Mouse (Mus musculus): Measurements from ENCODE around the gene Tcn2.

The Tcn2 gene

DNA sequence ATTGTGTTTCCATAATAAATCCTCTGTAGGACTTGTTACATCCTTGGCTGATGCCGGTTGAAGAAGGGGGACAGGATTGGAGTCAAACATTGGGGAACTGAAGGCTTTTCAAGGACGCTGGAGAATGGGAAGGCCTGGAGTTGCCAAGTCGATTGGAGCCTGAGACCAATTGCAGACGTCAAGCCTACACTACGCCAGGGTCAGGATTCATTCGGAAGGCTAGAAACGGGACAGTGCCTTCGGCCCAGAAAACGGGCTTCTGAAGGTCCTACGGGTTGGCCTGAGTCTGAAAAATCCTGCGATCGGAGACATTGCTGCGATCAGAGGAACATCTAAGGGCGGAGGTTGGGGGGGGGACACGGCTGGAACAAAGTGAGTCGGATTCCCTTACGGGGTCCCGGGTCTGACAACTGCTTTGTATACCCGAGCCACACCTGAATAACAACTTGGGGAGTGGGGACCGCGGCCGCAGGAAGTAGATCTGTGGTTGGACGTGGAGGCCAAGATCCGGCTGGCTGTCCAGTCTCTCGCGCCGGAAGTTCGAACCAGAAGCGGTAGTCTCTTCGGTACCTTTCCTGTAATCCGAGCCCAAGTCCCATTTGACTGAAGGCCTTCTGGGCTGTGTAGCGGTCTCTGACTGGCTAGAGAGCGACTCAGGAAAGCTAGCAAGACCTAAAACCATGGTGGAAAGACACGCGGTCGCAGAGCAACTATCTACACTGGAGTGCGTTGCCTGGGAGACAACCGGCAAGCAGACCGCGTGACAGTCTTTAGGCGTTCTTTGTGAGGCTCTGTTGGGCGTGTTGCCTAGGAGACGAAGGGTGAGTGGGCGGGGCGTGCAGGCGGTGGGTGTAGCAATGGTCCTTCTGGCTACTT, 37.3 kb downstream of the Tcn2 start, which contains the start of the genes 4921536K21Rik and Dusp18:
TSS of gene 4921536K21Rik (minus strand) at position 693 of the 876 bp plus-strand sequence.
TSS of gene Dusp18 (plus strand) at position 835 of the 876 bp plus-strand sequence.
- DNase-seq (ENCODE audit: low spot score): peak; percentile 96

DNA sequence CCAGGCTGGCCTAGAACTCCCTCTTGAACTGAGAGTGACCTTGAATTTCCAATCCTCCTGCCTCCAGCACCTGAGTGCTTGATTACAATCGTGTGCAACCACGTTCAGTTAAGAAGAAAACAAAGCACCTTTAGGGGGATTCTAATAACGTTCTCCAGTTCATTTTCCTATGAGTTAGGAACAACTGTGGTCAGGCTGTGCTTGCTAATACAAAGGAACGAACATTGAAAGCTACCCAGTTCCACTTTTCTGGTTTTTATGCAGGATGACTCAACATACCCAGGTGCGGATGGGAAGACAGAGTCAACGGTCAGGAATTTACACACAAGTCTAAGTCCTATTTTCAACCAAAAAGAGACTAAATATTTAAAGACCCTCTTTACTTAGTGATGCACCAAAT, 38.0 kb downstream of the Tcn2 start:
- DNase-seq (ENCODE audit: low spot score): no peak

DNA sequence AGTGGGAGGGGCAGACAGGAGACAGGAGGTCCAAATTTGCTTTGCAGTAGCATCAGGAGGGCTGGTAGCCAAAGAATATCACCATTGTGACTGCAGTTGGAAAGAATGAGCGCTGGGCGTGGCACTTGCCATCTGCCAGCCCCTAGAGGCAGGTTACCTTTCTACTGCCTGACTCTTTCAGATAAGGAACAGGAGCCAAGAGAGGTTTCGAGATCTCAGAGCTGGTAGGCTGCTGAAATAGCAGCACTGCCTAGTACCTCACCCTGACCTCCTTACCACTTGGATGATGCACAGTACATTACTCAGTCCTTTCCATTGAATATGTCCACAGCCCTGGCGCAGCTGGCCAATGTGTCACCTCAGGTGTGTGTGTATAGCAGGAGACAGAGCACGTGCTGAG, 44.6 kb downstream of the Tcn2 start:
- DNase-seq (ENCODE audit: low spot score): no peak

DNA sequence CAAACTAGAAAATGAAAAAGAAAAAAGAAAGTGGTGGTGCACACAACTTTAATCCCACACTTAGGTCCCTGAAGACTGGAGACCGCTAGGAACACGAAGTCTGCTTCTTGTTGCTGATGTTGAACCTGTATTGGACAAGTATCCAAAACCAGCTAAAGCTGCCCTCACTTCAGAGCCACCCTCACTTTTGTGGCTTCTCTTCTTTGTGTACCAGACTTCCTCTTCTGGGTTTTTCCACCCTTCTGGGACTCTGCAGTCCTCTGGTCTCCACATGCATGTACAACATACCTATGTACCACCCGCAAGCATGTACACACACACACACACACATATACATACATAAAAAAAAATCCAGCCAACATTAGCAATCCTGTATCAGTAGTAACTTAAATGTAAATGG, 48.2 kb downstream of the Tcn2 start:
- no peak for DNase-seq (ENCODE audit: low spot score)

DNA sequence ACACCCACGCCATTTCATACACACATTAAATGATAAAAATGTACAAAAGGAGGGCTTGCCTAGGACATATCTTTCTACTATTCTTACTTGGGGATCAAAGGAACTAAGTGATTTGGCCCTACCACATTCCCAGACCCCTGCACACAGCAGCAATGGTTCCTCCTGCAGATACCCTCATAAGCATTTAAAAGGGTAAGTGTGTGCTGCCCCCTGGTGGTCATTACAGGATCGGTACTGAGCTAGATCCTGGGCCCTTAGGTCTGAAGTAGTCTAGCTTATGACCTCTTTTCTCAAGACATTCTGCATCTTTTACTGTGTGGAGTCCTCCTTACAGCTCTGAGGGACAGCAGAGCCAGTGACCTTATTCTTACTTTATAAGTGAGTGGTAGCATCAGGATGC, 52.1 kb downstream of the Tcn2 start:
- DNase-seq (ENCODE audit: low spot score): peak; percentile 75

GRCm38 (mm10) chr11:3878660-3879059, 53.3 kb downstream of the Tcn2 start:
- DNase-seq (ENCODE audit: low spot score): no peak

GRCm38 (mm10) chr11:3876419-3876818, 55.5 kb downstream of the Tcn2 start:
- DNase-seq (ENCODE audit: low spot score): no peak
